Mouse (Mus musculus) heart, adult 2 months (tissue): ENCODE results near the gene Usp43. TPM values are rescaled to one million over a fixed set of nuclear protein-coding genes. Genes with fewer than 3 reads are reported as not detected.

ENCODE experiments used
- DNase-seq, 2 experiments: peaks; one replicate each; pipeline ENCODE4 v3.0.0; 2021
- H3K27ac ChIP-seq: fragments of 200-600 bp; 2 replicates; pipeline ENCODE4 v1.8.1; 2022
- H3K27me3 ChIP-seq: fragments of 200-500 bp; 2 replicates; pipeline ENCODE4 v1.6.1; 2012; ENCODE audit warnings: mild to moderate bottlenecking, low read length, inconsistent platforms, mixed read lengths; ENCODE audit not compliant: control insufficient read depth, insufficient read depth
- H3K36me3 ChIP-seq: fragments of 200-500 bp; 2 replicates; pipeline ENCODE4 v1.6.1; 2012; ENCODE audit warnings: low read length, inconsistent platforms; ENCODE audit not compliant: control insufficient read depth, insufficient read depth
- H3K4me1 ChIP-seq: fragments of 200-500 bp; 2 replicates; pipeline ENCODE4 v1.6.1; 2011; ENCODE audit warnings: low read length; ENCODE audit not compliant: control insufficient read depth, insufficient read depth
- H3K4me3 ChIP-seq: fragments of 200-600 bp; 2 replicates; pipeline ENCODE4 v1.8.1; 2022
- H3K79me2 ChIP-seq: fragments of 200-500 bp; replicated peaks from 2 replicates; pipeline ENCODE4 v1.6.1; 2012; ENCODE audit warnings: mild to moderate bottlenecking, inconsistent platforms, low read length, moderate library complexity, mixed read lengths; ENCODE audit not compliant: control insufficient read depth, insufficient read depth
- H3K9ac ChIP-seq: fragments of 200-500 bp; 2 replicates; pipeline ENCODE4 v1.6.1; 2012; ENCODE audit warnings: low read depth, mild to moderate bottlenecking, control low read depth, inconsistent platforms, low read length, mixed read lengths
- CTCF ChIP-seq: fragments of 200-600 bp; IDR thresholded peaks from 2 replicates; pipeline ENCODE4 v1.8.1; 2022; ENCODE audit warnings: antibody characterized with exemption, mild to moderate bottlenecking, moderate library complexity
- EP300 ChIP-seq: fragments of 200-500 bp; IDR thresholded peaks from 2 replicates; pipeline ENCODE4 v1.6.1; 2011; ENCODE audit warnings: low read depth, low read length, control low read depth; ENCODE audit not compliant: insufficient read depth
- POLR2A ChIP-seq: fragments of 200-500 bp; IDR thresholded peaks from 2 replicates; pipeline ENCODE4 v1.6.1; 2011; ENCODE audit warnings: mild to moderate bottlenecking, low read depth, low read length, control low read depth; ENCODE audit not compliant: insufficient read depth
- WGBS: fragments of 180-500 bp; shearing (Covaris S2); methylation state at CpG from one replicate; pipeline ENCODE4 v1.1.7; 2018; 5-methylcytosine and 5-hydroxymethylcytosine counted together
- intact Hi-C: fragments of 180-260 bp; cut with DNase I; formaldehyde crosslinking; loops from one replicate; pipeline ENCODE4 v1.15.1; 2025
- polyA plus RNA-seq: library from polyadenylated mRNA; depleted of rRNA; stranded (reverse); fragments of >200 nt; gene quantifications from 2 replicates; pipeline ENCODE4 v1.2.3, GENCODE M21; 2012
- total RNA-seq, 2 experiments: library from RNA; stranded (reverse); gene quantifications; 2 replicates each; pipeline ENCODE4 v1.2.3; 2021

Usp43 gene
- total and polyA plus RNA-seq, 3 experiments, result 1.1 to 1.7 (median 1.6) TPM

DNA sequence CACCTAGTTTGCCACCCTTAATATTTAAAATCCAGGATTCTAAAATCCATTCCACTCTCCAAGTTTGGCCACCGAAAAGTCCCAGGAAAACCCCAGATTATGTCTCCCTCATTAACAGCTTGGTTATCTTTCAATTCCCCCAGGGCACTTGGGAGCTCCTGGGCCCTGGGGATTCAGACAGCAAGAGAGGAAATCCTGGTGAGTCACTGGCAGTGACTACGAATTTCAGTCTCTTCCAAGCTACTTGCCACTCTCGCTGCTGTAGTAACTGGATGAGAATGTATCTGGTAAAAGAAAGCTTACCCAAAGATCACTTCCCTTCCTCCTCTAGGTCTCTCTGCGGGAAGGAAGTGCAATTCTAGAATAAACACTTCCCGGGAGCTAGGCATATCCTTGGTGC lies 2.4 kb downstream of the Usp43 start:
- no peak for DNase-seq
- H3K9ac ChIP-seq, result no peak overlapping the region
- no peaks in the 10 kb centered on the region for H3K36me3 ChIP-seq
- peaks cover 6% of the 10 kb centered on the region for H3K4me1 ChIP-seq
- no peaks in the 10 kb centered on the region for H3K79me2 ChIP-seq
- no peak for TF ChIP-seq EP300
- TF ChIP-seq CTCF, result no peak
- no peak for TF ChIP-seq POLR2A
- intact Hi-C loops, result no loop called here
- H3K27ac ChIP-seq, result peak overlapping the region; percentile 89
- 34% methylated on average over 5 of the region's 5 CpGs for WGBS
- H3K4me3 ChIP-seq, result no peak overlapping the region
- H3K27me3 ChIP-seq, result no peaks in the 10 kb centered on the region

DNA sequence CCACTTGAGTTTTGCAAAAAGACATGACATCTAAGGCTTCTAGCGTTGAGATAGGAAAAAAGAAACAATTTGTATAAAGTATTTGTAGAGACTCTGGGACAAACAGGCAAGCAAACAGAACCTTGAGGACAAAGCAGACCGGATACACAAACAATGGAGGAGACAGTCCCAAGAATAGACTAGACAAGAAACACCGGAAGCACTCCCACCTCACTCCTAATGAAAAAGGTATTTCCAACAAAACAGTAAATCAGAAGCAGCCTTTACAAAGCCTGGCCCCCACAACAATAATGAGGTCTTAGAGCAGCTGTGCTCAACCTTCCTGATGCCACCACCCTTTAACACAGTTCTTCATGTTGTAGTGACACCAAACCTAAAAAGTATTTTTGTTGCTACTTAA lies 4.8 kb downstream of the Usp43 start:
- no peaks in the 10 kb centered on the region for H3K36me3 ChIP-seq
- TF ChIP-seq CTCF, result no peak
- TF ChIP-seq POLR2A, result peak; percentile 31; the same call in 1 of the 2 replicates
- peaks cover 7% of the 10 kb centered on the region for H3K4me1 ChIP-seq
- no peaks in the 10 kb centered on the region for H3K79me2 ChIP-seq
- 54% methylated on average over 3 of the region's 3 CpGs for WGBS
- no peak for DNase-seq
- intact Hi-C loops, result no loop called here
- H3K27ac ChIP-seq, result peak overlapping the region; percentile 52
- no peak overlapping the region for H3K4me3 ChIP-seq
- H3K27me3 ChIP-seq, result no peaks in the 10 kb centered on the region
- H3K9ac ChIP-seq, result no peak overlapping the region

DNA sequence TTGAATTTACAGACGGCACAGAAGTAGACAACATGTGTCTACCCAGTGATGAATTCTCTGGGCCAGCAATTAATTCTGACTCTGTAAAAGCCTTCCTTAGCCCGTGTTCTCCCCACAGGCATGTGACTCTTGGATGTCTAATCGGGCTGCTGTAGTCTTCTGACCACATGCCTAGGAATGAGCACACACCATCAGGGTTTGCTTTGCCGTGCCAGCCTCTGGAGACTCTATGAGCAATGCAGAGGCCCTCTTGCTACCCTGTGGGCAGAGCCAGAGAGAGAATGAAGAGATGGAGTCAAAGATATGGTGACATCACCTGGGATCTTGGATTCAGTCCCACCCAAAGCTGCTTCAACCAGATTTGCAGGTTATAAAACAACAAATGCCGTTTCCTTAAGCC lies 10.9 kb downstream of the Usp43 start:
- Histone ChIP-seq H3K79me2 (no peaks in the 10 kb centered on the region), H3K36me3 (no peaks in the 10 kb centered on the region; the same call in 1 of the 2 replicates), H3K4me1 (peaks cover 1% of the 10 kb centered on the region; the same call in 1 of the 2 replicates), H3K27me3 (no peaks in the 10 kb centered on the region), H3K4me3 (no peak overlapping the region), H3K9ac (no peak overlapping the region), H3K27ac (no peak overlapping the region)
- WGBS, result 82% methylated on average over 5 of the region's 5 CpGs
- intact Hi-C loops, result no loop called here
- TF ChIP-seq POLR2A, result no peak
- no peak for TF ChIP-seq EP300
- no peak for TF ChIP-seq CTCF
- DNase-seq, result no peak

DNA sequence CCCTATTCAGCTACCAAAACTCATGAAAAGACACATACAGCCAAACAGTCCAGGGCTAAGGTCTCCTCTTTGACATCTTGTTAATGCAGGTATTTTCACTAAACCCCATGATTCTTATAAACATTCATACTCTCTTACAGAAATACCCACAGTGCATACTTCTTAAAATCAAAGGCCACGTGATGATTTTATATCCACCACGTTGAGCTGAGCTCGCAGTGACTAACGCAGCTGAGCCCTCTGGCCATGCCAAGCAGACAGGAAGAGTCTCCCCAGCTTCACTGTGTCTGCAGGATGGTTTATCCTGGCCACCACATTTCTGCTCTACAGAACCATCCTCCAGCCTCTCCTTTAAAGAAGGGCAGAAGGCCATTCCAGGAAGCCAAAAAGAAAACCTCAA lies 18.2 kb downstream of the Usp43 start:
- Histone ChIP-seq H3K9ac (no peak overlapping the region), H3K36me3 (no peaks in the 10 kb centered on the region), H3K27me3 (no peaks in the 10 kb centered on the region), H3K27ac (no peak overlapping the region), H3K79me2 (no peaks in the 10 kb centered on the region), H3K4me1 (no peaks in the 10 kb centered on the region), H3K4me3 (no peak overlapping the region)
- DNase-seq, result no peak
- intact Hi-C loops, result no loop called here
- WGBS, result 75% methylated on average over 4 of the region's 4 CpGs
- TF ChIP-seq EP300 (no peak), POLR2A (no peak), CTCF (no peak)

DNA sequence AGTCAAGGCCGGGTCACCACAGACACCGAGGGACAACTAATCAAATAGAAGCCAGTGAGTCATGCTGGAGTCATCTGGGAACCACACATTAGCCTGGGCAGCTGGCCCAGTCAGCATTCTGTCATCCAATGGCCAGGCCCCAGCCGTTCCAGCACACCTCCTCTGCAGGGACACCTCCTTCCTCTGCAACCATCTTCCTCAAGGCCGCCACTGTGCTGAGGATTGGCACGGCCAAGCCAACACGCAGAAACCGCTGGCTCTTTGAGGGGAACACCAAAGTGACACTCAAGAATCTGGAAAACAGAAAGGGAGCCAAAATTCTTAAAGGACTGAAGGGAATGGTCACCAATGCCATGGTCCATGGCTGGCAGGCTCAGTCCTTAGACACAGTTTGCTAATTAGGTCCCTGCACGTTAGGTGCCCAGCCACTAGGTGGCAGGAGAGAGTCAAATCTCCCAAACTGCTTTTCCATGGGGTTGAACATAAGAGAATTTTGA lies 24.8 kb downstream of the Usp43 start:
- H3K36me3 ChIP-seq, result no peaks in the 10 kb centered on the region
- peak overlapping the region; percentile 73 for H3K27ac ChIP-seq
- H3K9ac ChIP-seq, result no peak overlapping the region
- 7% methylated on average over 8 of the region's 8 CpGs for WGBS
- TF ChIP-seq POLR2A, result peak; percentile 31; the same call in 1 of the 2 replicates
- TF ChIP-seq EP300, result no peak
- peak; percentile 97 for TF ChIP-seq CTCF
- H3K79me2 ChIP-seq, result no peaks in the 10 kb centered on the region
- H3K4me1 ChIP-seq, result no peaks in the 10 kb centered on the region; the same call in 1 of the 2 replicates
- intact Hi-C loops, result loop anchor here (1.0 to 5.0 kb wide), 3 partner anchors 26 to 510 kb away; partner anchors contain the start of gene Cfap52
- no peaks in the 10 kb centered on the region for H3K27me3 ChIP-seq
- peak; percentile 82 to 88 for DNase-seq
- H3K4me3 ChIP-seq, result no peak overlapping the region

DNA sequence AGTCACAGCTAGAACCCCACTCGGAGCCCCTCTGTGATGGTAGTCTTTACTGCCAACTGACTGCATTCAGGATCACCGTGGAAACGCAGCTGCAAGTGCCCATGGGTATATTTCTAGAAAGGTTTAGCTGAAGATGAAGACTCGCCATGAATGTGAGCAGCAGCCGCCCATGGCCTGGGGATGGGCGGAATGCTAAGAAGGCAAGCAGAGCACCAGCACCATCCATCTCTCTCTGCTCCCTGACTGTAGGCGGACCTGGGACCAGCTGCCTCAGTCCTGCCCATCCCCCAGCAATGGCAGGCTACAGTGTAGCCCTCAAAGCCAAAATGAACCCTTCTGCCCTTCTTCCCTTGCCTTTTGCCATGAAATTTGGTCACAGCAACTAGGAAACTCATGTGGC lies 26.3 kb downstream of the Usp43 start:
- WGBS, result 93% methylated on average over 7 of the region's 7 CpGs
- Histone ChIP-seq H3K36me3 (no peaks in the 10 kb centered on the region), H3K79me2 (no peaks in the 10 kb centered on the region), H3K27me3 (no peaks in the 10 kb centered on the region), H3K27ac (no peak overlapping the region), H3K9ac (no peak overlapping the region), H3K4me3 (no peak overlapping the region), H3K4me1 (no peaks in the 10 kb centered on the region; the same call in 1 of the 2 replicates)
- DNase-seq, result no peak
- intact Hi-C loops, result loop anchor here (2.0 to 5.0 kb wide), 2 partner anchors 69 to 512 kb away; partner anchors contain the start of gene Cfap52
- TF ChIP-seq CTCF, result no peak
